Mouse (Mus musculus) limb, embryonic 14.5 days (tissue): ENCODE measurements around the gene Fam117a. TPM values are rescaled to one million over a fixed set of nuclear protein-coding genes. Genes with fewer than 3 reads are reported as not detected.

Experiments used
- ATAC-seq: fragments of 200-750 bp; cut with Nextera tagmentation; 2 replicates; pipeline ENCODE4 v1.8.0; 2017; ENCODE audit warnings: low read depth, moderate number of reproducible peaks, moderate TSS enrichment; ENCODE audit not compliant: low FRiP score
- DNase-seq: peaks from one replicate; pipeline ENCODE4 v3.0.0-alpha.2; 2015; ENCODE audit warnings: low spot score
- H3K27ac ChIP-seq: fragments of 300-500 bp; sonication (generic); replicated peaks from 2 replicates; pipeline ENCODE4 v1.5.1; 2014; ENCODE audit warnings: low read depth, mild to moderate bottlenecking, low read length, moderate library complexity, mixed read lengths
- H3K27me3 ChIP-seq: fragments of 300-500 bp; sonication (generic); 2 replicates; pipeline ENCODE4 v1.6.1; 2014; ENCODE audit warnings: low read length, mixed read lengths; ENCODE audit not compliant: control insufficient read depth, insufficient read depth
- H3K36me3 ChIP-seq: fragments of 300-500 bp; sonication (generic); 2 replicates; pipeline ENCODE4 v1.6.1; 2014; ENCODE audit warnings: mild to moderate bottlenecking, low read length, moderate library complexity, mixed read lengths; ENCODE audit not compliant: control insufficient read depth, insufficient read depth
- H3K4me1 ChIP-seq: fragments of 300-500 bp; sonication (generic); 2 replicates; pipeline ENCODE4 v1.6.1; 2014; ENCODE audit warnings: antibody characterized with exemption, low read length, mixed read lengths; ENCODE audit not compliant: control insufficient read depth, insufficient read depth
- H3K4me2 ChIP-seq: fragments of 300-500 bp; sonication (generic); replicated peaks from 2 replicates; pipeline ENCODE4 v1.6.1; 2014; ENCODE audit warnings: low read depth, mild to moderate bottlenecking, low read length, moderate library complexity; ENCODE audit not compliant: severe bottlenecking
- H3K4me3 ChIP-seq: fragments of 300-500 bp; sonication (generic); replicated peaks from 2 replicates; pipeline ENCODE4 v1.5.1; 2014; ENCODE audit warnings: low read length
- H3K9ac ChIP-seq: fragments of 300-500 bp; sonication (generic); 2 replicates; pipeline ENCODE4 v1.6.1; 2014; ENCODE audit warnings: mild to moderate bottlenecking, low read depth, low read length, moderate library complexity; ENCODE audit not compliant: severe bottlenecking
- H3K9me3 ChIP-seq: fragments of 300-500 bp; sonication (generic); 2 replicates; pipeline ENCODE4 v1.6.1; 2016; ENCODE audit warnings: low read length; ENCODE audit not compliant: control insufficient read depth
- POLR2A ChIP-seq: fragments of 200-500 bp; IDR thresholded peaks from 2 replicates; pipeline ENCODE4 v1.8.0; 2012; ENCODE audit warnings: inconsistent platforms, mild to moderate bottlenecking, moderate library complexity, borderline replicate concordance; ENCODE audit not compliant: insufficient read depth, insufficient read length; ENCODE audit errors: extremely low read depth
- WGBS: fragments of 180-500 bp; shearing (Covaris S2); extraction: QIAGEN DNeasy Blood & Tissue Kit; methylation state at CpG from one replicate; pipeline ENCODE4 v1.1.7; 2014; 5-methylcytosine and 5-hydroxymethylcytosine counted together
- polyA plus RNA-seq, 2 experiments: library from polyadenylated mRNA; depleted of rRNA in 1 of 2; stranded (reverse) in 1 of 2; unstranded in 1 of 2; fragments of >200 nt; fragmentation: Nextera tagmentation in 1 of 2; extraction: Ambion mirVana in 1 of 2; gene quantifications; 2 replicates each; pipeline versions ENCODE4 v1.2.1 to v1.2.3; 2012 to 2014

The Fam117a gene
- polyA plus RNA-seq, 2 experiments = 19.3 to 48.3 TPM

GRCm38 (mm10) chr11:95358263-95358662 lies 21.4 kb downstream of the Fam117a start:
- no peak for ATAC-seq
- no peaks in the 10 kb centered on the region for H3K27me3 ChIP-seq
- 39% methylated on average over 3 of the region's 3 CpGs for WGBS
- H3K9ac ChIP-seq = no peak overlapping the region
- no peak for DNase-seq
- no peak overlapping the region for H3K4me2 ChIP-seq
- no peak for TF ChIP-seq POLR2A
- H3K36me3 ChIP-seq = peaks cover 7% of the 10 kb centered on the region; the same call in 1 of the 2 replicates
- no peak overlapping the region for H3K4me3 ChIP-seq
- H3K27ac ChIP-seq = no peak overlapping the region
- peaks cover 6% of the 10 kb centered on the region; the same call in 1 of the 2 replicates for H3K4me1 ChIP-seq
- H3K9me3 ChIP-seq = no peaks in the 10 kb centered on the region

GRCm38 (mm10) chr11:95364388-95364787 lies 27.6 kb downstream of the Fam117a start:
- no peak overlapping the region for H3K4me3 ChIP-seq
- DNase-seq = no peak
- H3K27ac ChIP-seq = no peak overlapping the region
- no peaks in the 10 kb centered on the region for H3K27me3 ChIP-seq
- peaks cover 14% of the 10 kb centered on the region; the same call in 1 of the 2 replicates for H3K4me1 ChIP-seq
- H3K36me3 ChIP-seq = peaks cover 9% of the 10 kb centered on the region; the same call in 1 of the 2 replicates
- WGBS = 93% methylated on average over 5 of the region's 5 CpGs
- H3K9ac ChIP-seq = no peak overlapping the region
- no peak for ATAC-seq
- TF ChIP-seq POLR2A = no peak
- H3K4me2 ChIP-seq = no peak overlapping the region
- no peaks in the 10 kb centered on the region for H3K9me3 ChIP-seq

- no peak overlapping the region for H3K4me3 ChIP-seq
- H3K4me1 ChIP-seq = peaks cover 14% of the 10 kb centered on the region; the same call in 1 of the 2 replicates
- H3K9ac ChIP-seq = no peak overlapping the region
- H3K9me3 ChIP-seq = no peaks in the 10 kb centered on the region
- H3K27ac ChIP-seq = peak overlapping the region; percentile 14; the same call in 1 of the 2 replicates
- peaks cover 6% of the 10 kb centered on the region for H3K36me3 ChIP-seq
- ATAC-seq (no peak), DNase-seq (peak; percentile 37)
- WGBS = 67% methylated on average over 10 of the region's 10 CpGs
- H3K4me2 ChIP-seq = no peak overlapping the region
- no peaks in the 10 kb centered on the region for H3K27me3 ChIP-seq
- no peak for TF ChIP-seq POLR2A
These were observed 28.8 kb downstream of the Fam117a start for GRCm38 (mm10) chr11:95365596-95365995.

GRCm38 (mm10) chr11:95366280-95366897 lies 29.6 kb downstream of the Fam117a start:
- peaks cover 6% of the 10 kb centered on the region for H3K36me3 ChIP-seq
- WGBS = 62% methylated on average over 6 of the region's 6 CpGs
- no peak overlapping the region for H3K9ac ChIP-seq
- ATAC-seq (no peak), DNase-seq (peak; percentile 78)
- H3K4me3 ChIP-seq = no peak overlapping the region
- no peaks in the 10 kb centered on the region for H3K27me3 ChIP-seq
- H3K9me3 ChIP-seq = no peaks in the 10 kb centered on the region
- TF ChIP-seq POLR2A = no peak
- peaks cover 14% of the 10 kb centered on the region; the same call in 1 of the 2 replicates for H3K4me1 ChIP-seq
- H3K27ac ChIP-seq = peak overlapping the region; percentile 14
- H3K4me2 ChIP-seq = no peak overlapping the region

GRCm38 (mm10) chr11:95367011-95367735 lies 30.4 kb downstream of the Fam117a start:
- ATAC-seq = no peak
- no peak overlapping the region for H3K4me2 ChIP-seq
- 0 out of 2 replicates have a peak overlapping the region, but pooled peaks have one; percentile 19 for H3K27ac ChIP-seq
- H3K9me3 ChIP-seq = no peaks in the 10 kb centered on the region
- TF ChIP-seq POLR2A = no peak
- WGBS = 73% methylated on average over 8 of the region's 8 CpGs
- H3K4me1 ChIP-seq = peaks cover 14% of the 10 kb centered on the region; the same call in 1 of the 2 replicates
- no peaks in the 10 kb centered on the region for H3K27me3 ChIP-seq
- no peak for DNase-seq
- H3K4me3 ChIP-seq = no peak overlapping the region
- peaks cover 12% of the 10 kb centered on the region for H3K36me3 ChIP-seq
- H3K9ac ChIP-seq = no peak overlapping the region
